Mouse (Mus musculus) v-Abl transformed pro-B cells (cell line): ENCODE data around the gene Ildr1.

Source experiments
- in situ Hi-C, 2 experiments: fragments of 400-800 bp; cut with MboI; formaldehyde crosslinking; loops; one replicate each; pipeline ENCODE4 v1.15.1; 2025; ENCODE audit not compliant: unreplicated experiment in 2 of 2

The Ildr1 gene

DNA sequence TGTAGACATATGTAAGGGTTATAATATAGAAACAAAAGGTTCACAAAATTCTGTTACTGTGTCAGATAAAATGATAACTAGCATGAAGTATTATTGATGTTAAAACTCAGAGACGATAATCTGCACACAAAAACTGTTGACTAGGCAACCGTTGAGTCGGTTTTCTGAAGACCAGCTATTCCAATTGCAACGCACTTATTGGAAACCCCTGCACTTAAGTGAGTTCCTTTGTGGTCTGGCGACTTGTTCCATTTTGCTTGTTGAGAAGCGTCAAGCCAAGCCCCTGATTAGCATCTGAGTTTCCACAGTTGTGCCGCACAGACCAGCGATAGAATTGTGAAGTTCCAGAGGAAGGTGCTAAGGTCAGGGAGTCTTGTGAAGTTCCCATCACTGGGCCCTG lies 3.6 kb downstream of the Ildr1 start:
- in situ Hi-C loops = no loop called here

DNA sequence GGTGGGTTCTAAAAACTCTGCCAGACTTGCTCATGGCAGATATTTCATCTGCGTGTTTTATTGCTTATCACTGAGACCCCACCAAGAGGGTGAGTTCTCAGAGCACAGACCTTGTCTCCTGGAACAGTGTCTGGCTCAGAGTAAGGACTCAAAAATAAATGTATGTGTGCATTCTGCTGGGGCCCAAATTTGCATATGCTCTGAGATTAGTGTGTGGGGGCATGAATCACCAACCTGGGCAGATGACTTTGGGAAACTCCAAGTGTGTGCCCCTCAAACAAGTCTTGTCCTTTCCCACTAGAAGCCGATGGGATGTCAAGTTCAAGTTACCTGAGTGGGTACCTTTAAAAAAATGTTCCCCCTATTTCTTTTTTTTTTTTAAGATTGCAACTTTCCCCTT lies 6.7 kb downstream of the Ildr1 start:
- in situ Hi-C loops = loop anchor here in 1 of 2 experiments (25.0 kb wide), 1 partner anchor 1387 kb away; the partner anchor contains the start of gene Gsk3b

DNA sequence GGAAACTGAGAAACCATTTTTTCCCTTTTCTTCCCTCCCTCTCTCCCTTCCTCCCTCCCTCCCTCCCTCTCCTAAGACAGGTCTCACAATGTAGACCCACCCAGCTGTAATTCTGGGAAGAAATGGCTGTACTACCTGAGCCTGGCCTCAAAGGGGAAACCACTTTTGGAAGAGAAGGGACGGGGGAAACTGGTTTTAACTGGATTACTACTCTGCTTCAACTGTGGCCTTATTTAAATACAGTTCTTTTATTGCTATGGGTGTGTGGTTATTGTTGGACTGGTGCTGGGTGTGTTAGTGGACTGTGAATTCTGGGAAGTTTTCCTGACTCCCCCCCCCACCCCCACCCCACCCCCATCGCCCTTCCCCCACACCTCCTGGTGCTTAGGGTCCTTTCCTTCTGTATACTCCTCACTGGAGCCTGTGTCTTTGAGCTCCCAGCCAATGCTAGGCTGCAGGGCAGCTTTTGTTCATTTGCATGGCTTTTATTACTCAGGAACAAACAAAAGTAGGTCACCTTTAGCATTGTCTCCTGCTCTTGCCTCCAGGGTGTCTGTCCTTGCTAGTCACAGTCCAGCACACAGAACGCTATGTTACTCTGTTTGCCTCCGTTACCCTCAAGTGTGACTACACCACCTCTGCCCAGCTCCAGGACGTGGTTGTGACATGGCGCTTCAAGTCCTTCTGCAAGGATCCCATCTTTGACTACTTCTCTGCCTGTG lies 14.1 kb downstream of the Ildr1 start:
- in situ Hi-C loops = loop anchor here in 1 of 2 experiments (25.0 kb wide), 1 partner anchor 1379 kb away; the partner anchor contains the start of gene Gsk3b

DNA sequence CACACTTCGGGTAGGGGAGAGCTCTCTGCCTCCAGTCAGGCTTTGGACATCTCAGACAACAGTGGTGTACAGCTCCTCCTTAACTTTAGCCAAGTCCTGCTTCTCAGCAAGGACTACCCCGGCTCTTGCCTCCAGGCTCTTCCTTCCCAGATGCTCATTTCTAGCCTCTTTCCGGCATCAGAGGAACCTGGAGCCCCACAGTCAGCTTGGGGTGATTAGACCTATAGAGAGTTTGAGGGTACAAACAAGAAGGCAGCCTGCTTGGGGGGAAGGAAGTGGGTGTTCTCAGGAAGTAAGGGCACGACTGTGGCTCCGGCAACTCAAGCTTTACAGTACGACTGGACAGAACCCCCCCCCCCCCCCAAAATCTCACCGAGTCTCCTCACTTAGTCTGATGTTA lies 15.0 kb downstream of the Ildr1 start:
- in situ Hi-C loops = loop anchor here in 1 of 2 experiments (25.0 kb wide), 1 partner anchor 1379 kb away; the partner anchor contains the start of gene Gsk3b

DNA sequence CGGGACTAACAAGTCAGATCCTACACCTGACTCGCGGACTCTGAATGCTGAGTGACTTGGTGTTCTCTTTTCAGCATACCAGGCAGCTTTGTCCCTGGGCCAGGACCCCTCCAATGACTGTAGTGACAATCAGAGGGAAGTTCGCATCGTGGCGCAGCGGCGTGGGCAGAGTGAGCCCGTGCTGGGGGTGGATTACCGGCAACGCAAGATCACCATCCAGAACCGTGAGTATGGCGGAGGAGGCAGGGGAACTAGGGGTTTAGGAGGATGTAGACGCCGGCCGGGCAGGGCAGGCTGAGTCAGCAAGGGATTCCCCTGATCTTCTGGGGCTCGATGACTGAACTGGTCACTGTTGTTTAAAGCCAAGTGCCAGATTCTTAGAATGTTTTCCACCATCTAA lies 15.6 kb downstream of the Ildr1 start:
- in situ Hi-C loops = loop anchor here in 1 of 2 experiments (25.0 kb wide), 1 partner anchor 1378 kb away; the partner anchor contains the start of gene Gsk3b

DNA sequence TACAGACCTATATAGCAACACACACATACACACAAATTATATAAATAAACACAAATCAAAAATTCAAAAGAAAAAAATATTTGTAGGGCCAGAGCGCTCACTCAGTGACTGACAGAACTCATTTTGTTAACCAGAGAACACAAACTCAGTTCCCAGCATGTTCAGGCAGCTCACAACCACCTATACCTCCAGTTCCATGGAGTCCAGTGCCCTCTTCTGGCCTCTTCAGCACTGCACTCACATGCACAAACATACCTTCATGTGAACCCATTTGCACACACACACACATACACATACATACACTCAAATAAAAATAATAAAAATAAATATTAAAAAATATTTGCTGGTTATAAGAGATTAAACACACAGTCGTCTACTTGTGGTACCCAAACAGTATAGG lies 17.0 kb downstream of the Ildr1 start:
- in situ Hi-C loops = loop anchor here in 1 of 2 experiments (10.0 to 25.0 kb wide), 2 partner anchors 836 to 1377 kb away; partner anchors contain the start of genes Gsk3b and Parp14

DNA sequence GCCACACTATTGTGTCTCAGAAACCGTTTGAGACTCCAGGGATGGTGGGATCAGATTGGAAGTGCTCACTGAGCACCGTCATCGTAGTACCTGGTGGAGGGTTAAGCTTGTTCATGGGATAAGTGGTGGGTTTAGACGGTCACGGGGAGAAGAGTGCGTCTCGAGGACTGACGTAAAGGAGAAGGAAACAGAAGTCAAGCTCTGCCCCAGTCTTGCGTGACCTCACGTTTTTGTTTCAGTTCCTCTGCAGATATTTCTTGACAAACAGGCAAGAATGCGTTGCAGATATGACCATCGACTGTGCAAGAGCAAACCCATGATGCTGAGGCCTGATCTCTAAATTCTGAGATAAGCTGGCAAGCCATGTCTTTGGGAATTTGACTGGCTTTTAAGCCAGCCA lies 18.0 kb downstream of the Ildr1 start:
- in situ Hi-C loops = loop anchor here in 1 of 2 experiments (10.0 to 25.0 kb wide), 2 partner anchors 837 to 1376 kb away; partner anchors contain the start of genes Gsk3b and Parp14

DNA sequence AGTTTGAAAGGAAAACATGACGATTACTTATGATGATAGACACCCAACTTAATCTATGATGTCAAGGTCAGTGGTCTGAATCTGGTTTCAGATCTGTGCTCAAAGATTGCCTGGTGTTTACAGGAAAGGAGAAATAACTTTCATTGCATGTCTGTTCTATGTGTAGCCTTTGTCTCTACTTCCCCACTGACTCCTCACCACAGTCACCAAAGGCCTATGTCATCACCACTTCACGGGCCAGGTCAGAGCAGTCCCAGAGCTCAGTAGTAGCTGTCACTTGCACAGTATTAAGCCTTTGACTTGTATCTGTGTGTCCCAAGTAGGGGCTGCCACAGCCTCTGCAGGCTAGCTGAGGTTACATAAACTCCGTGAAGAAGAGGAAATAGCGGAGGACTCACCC lies 23.7 kb downstream of the Ildr1 start:
- in situ Hi-C loops = loop anchor here (5.0 to 25.0 kb wide), 4 partner anchors 165 to 1370 kb away; partner anchors contain the start of genes Gsk3b (in 1 of the 2) and Parp14 (in 1 of the 2)

DNA sequence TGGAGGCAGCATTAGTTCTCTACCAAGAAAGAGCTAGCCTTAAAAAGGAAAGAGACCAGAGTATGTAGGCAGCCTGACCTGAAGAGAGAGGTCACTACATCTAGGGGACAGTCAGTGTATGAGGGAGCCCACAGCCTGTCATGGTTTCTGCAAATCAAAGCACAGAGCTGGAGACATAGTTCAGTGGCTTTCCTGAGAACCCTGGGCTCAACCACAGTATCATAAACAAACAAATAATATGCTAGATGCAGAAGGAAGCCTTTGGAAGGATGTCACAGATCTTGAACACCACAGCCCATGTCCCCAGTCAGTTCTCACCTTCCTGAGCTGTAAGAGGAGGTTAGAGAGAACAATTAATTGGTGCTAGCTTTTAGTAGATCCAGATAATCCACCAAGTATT lies 24.9 kb downstream of the Ildr1 start:
- in situ Hi-C loops = loop anchor here (5.0 to 25.0 kb wide), 4 partner anchors 164 to 1369 kb away; partner anchors contain the start of genes Gsk3b (in 1 of the 2) and Parp14 (in 1 of the 2)

DNA sequence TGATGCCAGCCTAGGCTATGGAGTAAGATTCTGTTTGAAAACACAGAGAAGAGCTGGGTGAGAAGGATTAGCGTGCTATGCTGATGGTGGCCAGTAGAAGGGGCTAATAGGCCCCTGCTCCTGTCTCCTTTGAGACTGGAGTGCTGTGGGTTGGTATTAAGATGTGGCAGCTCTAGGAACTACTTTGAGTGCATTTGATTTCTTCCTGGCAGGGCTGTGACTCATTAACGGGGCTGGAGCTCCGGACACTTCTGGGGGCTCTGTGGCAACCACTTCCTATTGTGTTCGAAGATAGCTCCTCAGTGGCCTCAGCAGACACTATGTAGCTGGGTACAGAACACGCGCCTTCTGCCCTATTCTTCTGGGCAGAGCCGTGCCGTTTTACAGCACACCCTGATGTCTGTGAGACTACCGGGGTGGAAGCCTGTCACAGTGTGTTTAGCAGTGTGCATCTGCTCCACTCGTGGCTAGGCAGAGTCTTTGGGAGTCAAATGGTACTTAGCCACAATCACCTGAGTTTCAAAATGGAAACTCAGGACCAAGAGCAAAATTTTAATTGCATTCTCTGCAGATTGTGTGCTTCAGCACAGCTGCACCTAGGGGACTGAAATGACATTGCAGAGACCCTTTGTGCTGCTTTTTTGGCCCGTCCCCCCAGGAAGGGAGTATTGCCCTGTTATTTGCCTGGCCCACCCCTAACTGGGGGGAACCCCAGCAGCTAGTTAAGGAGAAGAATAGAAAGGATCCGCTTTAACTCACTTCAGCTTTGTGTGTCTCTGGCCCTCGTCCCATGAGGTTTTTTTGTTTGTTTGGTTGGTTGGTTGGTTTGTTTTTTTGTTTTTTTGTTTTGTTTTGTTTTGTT lies 26.6 kb downstream of the Ildr1 start:
- in situ Hi-C loops = loop anchor here in 1 of 2 experiments (5.0 to 25.0 kb wide), 5 partner anchors 97 to 1367 kb away; partner anchors contain the start of gene Gsk3b

DNA sequence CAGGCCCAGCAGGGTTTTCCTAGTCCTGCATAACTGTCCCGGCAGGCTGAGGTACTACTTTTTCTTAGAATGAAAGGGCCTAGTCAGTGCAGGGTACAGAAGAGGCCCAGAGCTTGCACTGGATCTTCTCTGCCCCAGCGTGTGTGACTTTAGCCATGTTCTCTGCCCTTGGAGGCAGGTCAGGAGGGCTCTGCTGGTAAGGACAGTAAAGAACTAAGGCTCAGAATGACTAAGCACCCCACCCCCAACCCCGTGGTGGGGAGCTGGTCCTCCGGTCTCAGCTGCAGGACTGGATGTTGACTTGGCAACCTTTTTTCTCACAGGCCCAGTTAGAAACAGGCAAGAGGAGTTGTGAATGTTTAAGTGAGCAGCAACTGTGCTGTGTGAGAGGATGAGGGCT lies 29.0 kb downstream of the Ildr1 start:
- in situ Hi-C loops = loop anchor here in 1 of 2 experiments (5.0 to 25.0 kb wide), 5 partner anchors 95 to 1365 kb away; partner anchors contain the start of gene Gsk3b

DNA sequence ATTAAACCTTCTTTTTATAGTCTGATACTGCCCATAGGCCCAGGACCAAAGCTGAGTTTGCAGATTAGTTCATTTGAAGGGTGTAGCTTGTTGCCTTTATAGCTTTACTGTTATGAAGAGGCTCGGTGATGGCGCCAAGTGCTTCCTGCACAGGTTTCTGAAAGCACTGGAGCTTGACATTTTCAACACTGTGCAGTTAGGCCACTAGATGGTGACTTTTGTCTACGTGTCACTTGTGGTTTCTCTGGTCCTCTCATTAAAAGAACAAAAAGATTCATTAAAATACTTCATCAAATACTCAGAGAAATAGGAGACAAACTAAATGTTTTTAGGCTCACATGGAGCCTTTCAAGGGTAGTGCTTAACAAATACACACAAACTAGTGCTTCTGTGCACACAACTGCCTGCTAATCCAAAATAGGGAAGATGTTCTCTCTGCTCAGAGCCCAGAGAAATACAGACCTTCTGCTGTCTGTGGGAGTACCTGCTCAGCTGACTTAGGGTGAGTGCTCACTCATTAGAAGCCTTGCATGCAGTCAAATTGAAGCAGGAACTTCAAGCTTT lies 30.2 kb downstream of the Ildr1 start:
- in situ Hi-C loops = loop anchor here in 1 of 2 experiments (5.0 to 25.0 kb wide), 5 partner anchors 93 to 1363 kb away; partner anchors contain the start of gene Gsk3b

DNA sequence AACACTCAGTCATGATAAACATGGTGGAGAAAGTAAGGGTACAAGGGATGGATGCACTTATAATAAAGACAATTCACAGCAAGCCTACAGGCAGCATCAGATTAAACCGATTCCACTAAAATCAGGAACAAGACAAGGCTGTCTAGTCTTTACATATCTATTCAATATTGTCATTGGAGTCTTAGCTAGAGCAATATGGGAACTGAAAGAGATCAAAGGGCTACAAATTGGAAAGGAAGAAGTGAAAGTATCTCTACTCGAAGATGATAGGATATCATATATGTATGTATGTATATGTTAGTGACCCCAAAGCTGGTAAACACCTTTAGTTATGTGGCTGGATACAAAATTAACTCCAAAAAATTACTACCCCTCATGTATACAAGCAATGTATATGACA lies 35.2 kb downstream of the Ildr1 start:
- in situ Hi-C loops = loop anchor here (5.0 to 10.0 kb wide), 4 partner anchors 43 to 278 kb away; no protein-coding TSS in a partner anchor

DNA sequence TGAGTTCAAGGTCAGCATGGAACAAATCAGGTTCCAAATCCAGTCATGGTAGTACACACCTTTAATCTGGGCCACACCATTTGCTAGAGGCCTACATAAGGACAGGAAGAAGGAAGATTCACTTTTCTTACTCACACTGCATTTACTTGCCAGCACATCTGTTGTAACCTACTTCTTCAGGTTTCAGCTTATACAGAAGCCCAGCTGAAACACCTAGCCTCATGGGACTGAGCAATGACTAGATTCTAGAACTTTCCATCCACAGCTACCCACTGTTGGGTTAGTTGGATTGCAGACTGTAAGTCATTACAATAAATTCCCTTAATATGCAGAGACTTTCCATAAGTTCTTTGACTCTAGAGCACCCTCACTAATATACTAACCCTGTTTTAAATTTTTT lies 38.8 kb downstream of the Ildr1 start:
- in situ Hi-C loops = no loop called here

DNA sequence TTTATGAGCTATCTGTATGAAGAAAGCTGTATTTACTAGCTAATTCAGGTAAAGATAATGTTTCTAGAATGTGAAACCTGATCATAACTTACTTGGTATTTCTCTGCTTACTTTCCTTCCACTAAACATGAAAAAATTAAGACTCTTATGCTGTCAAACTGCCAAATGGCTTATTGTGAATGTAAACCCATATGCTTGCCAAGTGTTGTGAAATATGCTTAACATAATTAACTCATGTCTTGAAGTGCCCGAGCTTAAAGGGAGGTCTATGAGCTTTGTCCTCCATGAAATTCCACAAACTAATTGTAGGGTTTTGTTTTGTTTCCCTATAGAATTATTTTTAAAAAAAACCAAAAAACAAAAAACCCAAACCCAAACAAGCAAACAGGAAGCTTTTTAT lies 40.0 kb downstream of the Ildr1 start:
- in situ Hi-C loops = no loop called here

DNA sequence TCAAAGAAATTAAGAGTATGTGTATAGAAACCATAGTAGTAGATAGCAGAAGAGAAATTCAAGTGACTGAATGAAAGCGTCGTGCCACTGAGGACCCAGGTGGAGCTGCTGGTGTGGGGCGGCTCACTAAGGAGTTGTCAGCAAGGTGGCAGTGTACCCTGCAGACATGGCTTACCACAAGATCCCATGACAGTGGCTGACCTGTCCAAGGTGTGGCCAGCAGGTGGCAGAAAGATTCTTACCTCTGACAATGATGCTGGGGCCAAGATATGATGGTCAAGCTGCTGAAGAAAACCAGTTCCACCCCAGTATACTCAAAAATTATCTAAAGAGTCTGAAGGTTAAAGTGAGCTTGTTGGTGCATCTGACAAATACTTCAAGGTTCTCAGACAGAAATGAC lies 41.6 kb downstream of the Ildr1 start:
- in situ Hi-C loops = no loop called here

DNA sequence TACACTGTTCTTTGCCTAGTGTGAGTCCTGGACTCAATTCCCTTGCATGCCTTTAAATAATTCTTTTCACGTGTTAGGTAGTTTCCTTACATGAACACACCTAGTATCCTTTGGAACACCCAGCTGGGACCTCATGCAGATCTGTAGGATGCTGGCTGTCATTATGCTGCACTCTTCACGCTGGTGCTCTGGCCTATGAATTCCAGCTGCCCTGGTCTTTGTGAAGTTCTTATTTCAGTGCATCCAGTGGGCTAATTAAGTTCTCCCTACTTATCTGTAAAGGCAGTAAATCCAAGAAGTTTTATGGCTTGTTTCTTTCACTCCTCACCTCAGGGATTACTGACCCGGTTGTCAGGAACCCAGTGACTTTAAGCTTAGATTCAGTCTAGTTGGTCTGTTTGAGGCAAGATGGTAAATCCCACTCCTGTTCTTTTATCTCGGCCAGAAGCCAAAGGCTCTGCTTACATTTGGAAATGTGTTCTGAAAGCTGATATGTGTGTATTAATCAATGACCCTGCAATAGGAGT lies 45.7 kb downstream of the Ildr1 start:
- in situ Hi-C loops = no loop called here

DNA sequence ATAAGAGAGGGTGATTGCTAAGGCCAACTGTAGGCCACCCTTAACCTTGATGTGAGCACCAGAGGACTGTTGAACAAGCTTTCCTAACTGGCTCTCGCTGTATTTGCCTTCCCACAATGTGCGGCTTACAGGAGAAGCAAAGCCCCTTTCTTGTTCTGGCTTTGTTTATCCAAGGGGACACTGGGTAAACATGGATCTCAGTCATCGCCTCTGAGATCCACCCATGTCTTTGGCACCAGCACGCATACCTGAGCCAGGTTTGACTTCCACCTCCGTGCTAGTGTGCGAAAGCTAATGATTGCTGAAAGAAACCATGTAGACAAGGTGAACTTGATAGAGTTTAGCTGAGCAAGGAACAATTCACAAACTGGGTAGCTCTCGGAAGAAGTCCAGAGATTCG lies 49.8 kb downstream of the Ildr1 start:
- in situ Hi-C loops = no loop called here

DNA sequence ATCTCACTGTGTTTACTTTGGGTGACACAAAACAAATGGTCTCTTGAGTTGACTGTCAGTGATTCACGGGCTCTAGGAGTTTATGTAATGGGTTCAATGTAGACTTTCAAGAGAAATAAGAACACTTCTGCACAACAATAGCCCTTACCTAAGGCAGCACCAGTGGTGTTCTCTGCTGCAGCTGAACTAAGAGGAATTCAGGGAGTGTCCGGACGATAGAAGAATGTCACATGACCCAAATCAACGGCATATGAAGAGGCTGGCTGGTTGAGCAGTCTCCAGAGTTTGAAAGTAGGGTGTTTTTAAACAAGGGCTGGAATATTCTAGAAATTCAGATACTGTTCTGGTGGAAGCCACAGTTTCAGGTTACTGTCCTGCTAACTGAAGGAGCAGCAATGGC lies 53.3 kb downstream of the Ildr1 start:
- in situ Hi-C loops = no loop called here

DNA sequence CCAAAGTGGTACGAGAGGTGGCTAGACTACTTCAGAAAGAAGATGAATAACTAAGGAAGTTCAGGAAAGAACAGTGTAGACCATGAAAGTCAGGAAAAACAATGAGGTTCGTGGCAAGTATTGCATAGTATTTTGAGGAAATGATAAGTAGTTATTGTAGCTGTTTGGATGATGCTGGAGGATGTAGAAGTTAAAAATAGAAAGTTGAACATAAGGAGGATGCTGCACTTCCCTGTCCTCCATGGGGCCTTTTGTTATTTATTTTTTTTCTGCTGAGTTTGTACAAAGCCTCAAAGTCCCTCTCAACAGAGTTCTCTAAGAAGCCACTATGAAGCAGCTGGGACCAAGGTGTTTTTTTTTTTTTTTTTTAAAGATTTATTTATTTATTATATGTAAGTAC lies 54.0 kb downstream of the Ildr1 start:
- in situ Hi-C loops = no loop called here
